Mouse (Mus musculus) gastrocnemius, postnatal 25 days (tissue): ENCODE data around the gene Idh2. TPM values are rescaled to one million over a fixed set of nuclear protein-coding genes. Genes with fewer than 3 reads are reported as not detected.
"Not testable (repeated sequence)": the region's sequence is repeated elsewhere in the genome, so short reads cannot be mapped to it uniquely, and the experiment has no call there.

Experiments used
- DNase-seq: peaks from one replicate; pipeline ENCODE4 v3.0.0; 2022
- long read RNA-seq, 2 experiments: library from polyadenylated mRNA; stranded (forward); transcript quantifications; one replicate each; pipeline ENCODE4 v2.0.0; 2021
- total RNA-seq, 2 experiments: library from RNA; stranded (reverse); gene quantifications; 1 replicate in 1 of 2; 2 replicates in 1 of 2; pipeline ENCODE4 v1.2.3; 2021

The Idh2 gene
- total RNA-seq, result 100 to 1,000 TPM; 102 to 256 TPM
- long read RNA-seq, experiment 1, transcript Idh2-201 (11 exons, 1,745 nt), result major isoform, 404 of 463 reads
- long read RNA-seq, experiment 1, partial matches to known transcripts, result 21 of 463 reads
- long read RNA-seq, experiment 1, other reads (novel, unspliced or antisense), result 32 of 463 reads
- long read RNA-seq, experiment 2, transcript Idh2-201 (11 exons, 1,745 nt), result major isoform, 622 of 695 reads
- long read RNA-seq, experiment 2, partial matches to known transcripts, result 35 of 695 reads
- long read RNA-seq, experiment 2, other reads (novel, unspliced or antisense), result 31 of 695 reads

- DNase-seq, result peak; percentile 96
Observed at GRCm38 (mm10) chr7:80115224-80115590, at the start of gene Idh2. Gene Idh2 (minus strand): TSS chr7:80115392.

- DNase-seq, result peak; percentile 23
Observed at GRCm38 (mm10) chr7:80160945-80161306, 45.7 kb upstream of the Idh2 start.

GRCm38 (mm10) chr7:80160293-80160944 is 45.2 kb upstream of the Idh2 start:
- no peak for DNase-seq

- no peak for DNase-seq
Observed at GRCm38 (mm10) chr7:80158496-80159268, 43.5 kb upstream of the Idh2 start.

GRCm38 (mm10) chr7:80156711-80157227 is 41.6 kb upstream of the Idh2 start:
- DNase-seq, result no peak

GRCm38 (mm10) chr7:80154689-80155088 is 39.5 kb upstream of the Idh2 start:
- DNase-seq, result no peak

- no peak for DNase-seq
Observed at GRCm38 (mm10) chr7:80152756-80153155, 37.6 kb upstream of the Idh2 start.

- no peak for DNase-seq
Observed at GRCm38 (mm10) chr7:80152152-80152551, 37.0 kb upstream of the Idh2 start.

- DNase-seq, result no peak
Observed at GRCm38 (mm10) chr7:80149356-80149755, 34.2 kb upstream of the Idh2 start.

- no peak for DNase-seq
Observed at GRCm38 (mm10) chr7:80146077-80146476, 30.9 kb upstream of the Idh2 start.

- no peak for DNase-seq
Observed at GRCm38 (mm10) chr7:80144695-80145094, 29.5 kb upstream of the Idh2 start.

GRCm38 (mm10) chr7:80143331-80144273 is 28.4 kb upstream of the Idh2 start:
- DNase-seq, result no peak

- peak; percentile 44 for DNase-seq
Observed at GRCm38 (mm10) chr7:80140815-80141214, 25.6 kb upstream of the Idh2 start.

GRCm38 (mm10) chr7:80138375-80138774 is 23.2 kb upstream of the Idh2 start:
- DNase-seq, result no peak

GRCm38 (mm10) chr7:80135173-80135532 is 20.0 kb upstream of the Idh2 start:
- DNase-seq, result no peak

- peak; percentile 85 for DNase-seq
Observed at GRCm38 (mm10) chr7:80134454-80135172, 19.4 kb upstream of the Idh2 start.

GRCm38 (mm10) chr7:80132541-80132940 is 17.3 kb upstream of the Idh2 start:
- no peak for DNase-seq

GRCm38 (mm10) chr7:80131315-80131714 is 16.1 kb upstream of the Idh2 start:
- not testable (repeated sequence) for DNase-seq

GRCm38 (mm10) chr7:80130344-80131055 is 15.3 kb upstream of the Idh2 start:
- DNase-seq, result peak; percentile 23

- DNase-seq, result peak; percentile 69
Observed at GRCm38 (mm10) chr7:80129278-80129677, 14.1 kb upstream of the Idh2 start.
